Mouse (Mus musculus) spleen, adult 10 weeks (tissue): ENCODE data around the gene Rpl37a. TPM values are rescaled to one million over a fixed set of nuclear protein-coding genes. Genes with fewer than 3 reads are reported as not detected.

Experiments used
- polyA plus RNA-seq: library from polyadenylated mRNA; stranded (reverse); fragments of 350-450 nt; fragmentation: Illumina TruSeq; extraction: RNeasy Lipid Tissue Mini Kit (QIAGEN cat#74804); gene quantifications from one replicate; pipeline ENCODE4 v1.2.3, GENCODE M21; 2015; ENCODE audit warnings: low replicate concordance; ENCODE audit not compliant: insufficient read depth

Rpl37a gene
- polyA plus RNA-seq, result 1,305 TPM

DNA sequence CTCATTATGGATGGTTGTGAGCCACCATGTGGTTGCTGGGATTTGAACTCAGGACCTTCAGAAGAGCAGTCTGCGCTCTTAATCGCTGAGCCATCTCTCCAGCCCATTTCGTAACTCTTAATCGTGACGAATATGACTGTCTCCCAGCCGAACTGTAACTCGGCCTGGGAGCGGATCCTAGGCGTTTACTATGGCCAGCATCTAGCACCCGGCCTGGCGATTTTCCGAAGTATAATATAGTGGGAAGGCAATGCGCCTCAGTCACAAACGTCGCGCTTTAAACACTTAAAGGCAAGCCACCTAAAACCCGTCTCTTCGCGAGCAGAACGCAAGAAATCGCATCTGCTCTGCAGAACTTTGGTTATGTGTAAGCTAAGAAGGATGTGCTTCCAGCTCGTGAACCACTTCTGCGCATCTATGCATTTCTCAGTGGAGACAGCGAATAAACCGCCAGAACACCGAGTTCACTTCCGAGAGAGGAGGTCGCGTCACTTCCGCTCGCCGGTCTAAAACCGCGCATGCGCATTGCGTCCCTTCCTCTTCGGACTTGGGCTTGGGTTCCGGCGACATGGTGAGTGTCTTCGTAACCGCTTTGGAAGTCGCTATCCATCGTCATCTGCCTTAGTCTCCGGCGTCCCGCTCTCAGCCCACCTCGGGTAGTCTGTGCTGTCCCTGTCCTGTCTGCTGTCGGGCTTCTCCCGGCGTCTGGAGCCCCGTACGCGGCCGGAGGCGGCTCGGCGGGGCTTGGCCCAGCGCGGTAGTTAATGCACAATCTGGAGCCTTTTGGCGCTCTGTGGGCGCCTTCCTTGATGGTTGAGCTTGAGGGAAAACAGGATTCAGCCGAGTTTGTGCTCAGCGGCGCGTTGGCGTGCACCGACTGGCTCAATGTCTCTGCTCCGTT is at the start of gene Rpl37a:
Gene Rpl37a (plus strand): TSS at position 538 of the 901 bp plus-strand sequence.

DNA sequence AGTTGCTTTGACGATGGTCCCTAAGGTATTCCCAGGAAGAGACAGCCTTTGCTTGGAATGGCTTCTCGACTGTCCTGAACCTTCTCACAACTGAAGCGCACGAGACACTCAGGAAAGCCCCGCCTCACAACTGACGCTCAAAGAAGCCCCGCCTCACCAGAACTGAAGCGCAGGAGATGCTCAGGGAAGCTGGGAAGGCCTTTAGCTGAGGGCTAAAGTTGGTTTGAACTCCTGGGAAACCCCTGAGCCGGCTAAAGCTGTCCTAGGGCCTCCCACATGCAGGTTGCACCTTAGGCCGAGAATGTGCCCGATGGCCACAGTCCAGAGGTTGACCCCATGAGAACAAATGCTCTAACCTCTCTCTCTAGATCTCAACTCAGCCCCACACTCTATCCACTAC is 10.6 kb upstream of the Rpl37a start, which contains the start of gene Ankar:
Gene Ankar (minus strand): TSS at position 101 of the 400 bp plus-strand sequence.

Other genes starting within 250 kb of the Rpl37a start
- 0.14 TPM for gene March4, start 174.4 kb upstream of the Rpl37a start, polyA plus RNA-seq
- gene Smarcal1, start 128.0 kb upstream of the Rpl37a start, polyA plus RNA-seq, result 18.9 TPM
- not detected for gene Ankar, start 10.7 kb upstream of the Rpl37a start, polyA plus RNA-seq
- 1.7 TPM for gene Igfbp2, start 113.2 kb downstream of the Rpl37a start, polyA plus RNA-seq
- gene Igfbp5, start 163.6 kb downstream of the Rpl37a start, polyA plus RNA-seq, result 36.4 TPM